Mouse (Mus musculus) ES-E14 (cell line): ENCODE data around the gene Dnajb1.

ENCODE experiments used
- CHD2 ChIP-seq: IDR thresholded peaks from 2 replicates; pipeline ENCODE4 v1.6.1; 2014; ENCODE audit warnings: mild to moderate bottlenecking, low read depth, low read length, inconsistent platforms
- HCFC1 ChIP-seq: IDR thresholded peaks from 2 replicates; pipeline ENCODE4 v1.6.1; 2012; ENCODE audit warnings: low read length, inconsistent platforms, borderline replicate concordance; ENCODE audit not compliant: insufficient read depth
- ZC3H11A ChIP-seq: IDR thresholded peaks from 2 replicates; pipeline ENCODE4 v1.6.1; 2012; ENCODE audit warnings: low read depth, mild to moderate bottlenecking, inconsistent platforms, low read length, borderline replicate concordance
- ZNF384 ChIP-seq: IDR thresholded peaks from 2 replicates; pipeline ENCODE4 v1.6.1; 2012; ENCODE audit warnings: low read depth, low read length, inconsistent platforms

GRCm38 (mm10) chr8:83647511-83647910, 39.5 kb downstream of the Dnajb1 start:
- TF ChIP-seq HCFC1 (no peak), ZC3H11A (no peak), CHD2 (no peak), ZNF384 (no peak)
